Mouse (Mus musculus) E14TG2a.4 (cell line): ENCODE data around the gene Gpx4.
A peak's percentile ranks its signal among the peaks of the same experiment; 100 is the strongest.

Source experiments
- H3K27me3 ChIP-seq: 2 replicates; pipeline ENCODE4 v1.6.1; 2014; ENCODE audit warnings: low read length, control low read depth; ENCODE audit not compliant: insufficient read depth
- H3K36me3 ChIP-seq: 2 replicates; pipeline ENCODE4 v1.6.1; 2014; ENCODE audit warnings: low read length, control low read depth; ENCODE audit not compliant: insufficient read depth
- H3K4me1 ChIP-seq: replicated peaks from 2 replicates; pipeline ENCODE4 v1.6.1; 2014; ENCODE audit warnings: low read depth, low read length, control low read depth
- H3K4me3 ChIP-seq: replicated peaks from 2 replicates; pipeline ENCODE4 v1.5.1; 2014; ENCODE audit warnings: mild to moderate bottlenecking, low read length
- H3K9me3 ChIP-seq: 2 replicates; pipeline ENCODE4 v1.6.1; 2014; ENCODE audit warnings: low read length, control low read depth
- CTCF ChIP-seq: conservative IDR thresholded peaks from 2 replicates; pipeline ENCODE4 v1.5.1; 2014; ENCODE audit warnings: low read length
- NANOG ChIP-seq: IDR thresholded peaks from 2 replicates; pipeline ENCODE4 v1.6.1; 2014; ENCODE audit warnings: borderline replicate concordance, low read length, mixed read lengths
- POU5F1 ChIP-seq: IDR thresholded peaks from 2 replicates; pipeline ENCODE4 v1.6.1; 2014; ENCODE audit warnings: low read length, borderline replicate concordance

The Gpx4 gene

DNA sequence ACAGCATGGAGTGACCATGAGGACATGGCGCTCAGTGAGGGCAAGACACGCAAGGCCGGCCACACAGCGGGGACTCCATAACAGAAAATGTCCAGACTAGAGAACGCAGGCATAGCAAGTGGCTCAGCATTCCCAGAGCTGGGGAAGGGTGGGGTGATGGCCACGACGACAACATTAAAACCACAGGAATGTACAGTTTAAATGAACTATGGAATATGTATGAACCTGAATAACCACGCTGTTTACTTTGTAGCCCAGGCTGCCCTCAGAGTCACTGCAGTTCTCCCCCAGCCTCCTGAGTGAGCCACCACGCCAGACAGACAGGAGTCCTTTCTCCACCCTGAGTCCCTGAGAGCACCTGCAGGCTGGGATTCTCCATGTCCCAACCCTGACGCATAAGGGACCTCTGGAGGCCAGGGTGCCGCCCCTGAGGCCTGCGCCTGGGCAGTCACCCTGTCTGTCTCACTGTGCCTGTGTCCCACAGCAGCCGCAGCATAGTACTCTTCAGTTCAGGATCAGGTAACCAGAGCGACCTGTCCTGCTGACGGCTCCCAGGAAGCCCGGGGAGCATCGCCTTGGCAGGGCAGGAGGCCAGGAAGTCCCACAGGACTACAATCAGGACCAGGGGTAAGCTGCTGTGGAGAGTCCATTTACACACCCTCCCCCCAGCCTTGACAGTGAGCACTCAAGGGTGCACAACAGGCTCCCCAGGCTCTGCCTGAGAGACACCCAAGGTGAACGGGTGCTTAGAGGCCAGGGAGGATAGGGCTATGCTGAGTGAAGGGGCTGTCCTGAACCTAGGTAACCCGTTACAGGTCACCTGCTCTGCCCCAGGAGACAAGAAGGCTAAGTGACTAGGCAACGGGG is 25.9 kb downstream of the Gpx4 start:
- Histone ChIP-seq H3K36me3 (peaks cover 84% of the 10 kb centered on the region), H3K9me3 (no peaks in the 10 kb centered on the region), H3K4me3 (peak overlapping the region; percentile 48), H3K4me1 (peaks cover 88% of the 10 kb centered on the region), H3K27me3 (no peaks in the 10 kb centered on the region)
- TF ChIP-seq CTCF (no peak), NANOG (no peak), POU5F1 (no peak)

DNA sequence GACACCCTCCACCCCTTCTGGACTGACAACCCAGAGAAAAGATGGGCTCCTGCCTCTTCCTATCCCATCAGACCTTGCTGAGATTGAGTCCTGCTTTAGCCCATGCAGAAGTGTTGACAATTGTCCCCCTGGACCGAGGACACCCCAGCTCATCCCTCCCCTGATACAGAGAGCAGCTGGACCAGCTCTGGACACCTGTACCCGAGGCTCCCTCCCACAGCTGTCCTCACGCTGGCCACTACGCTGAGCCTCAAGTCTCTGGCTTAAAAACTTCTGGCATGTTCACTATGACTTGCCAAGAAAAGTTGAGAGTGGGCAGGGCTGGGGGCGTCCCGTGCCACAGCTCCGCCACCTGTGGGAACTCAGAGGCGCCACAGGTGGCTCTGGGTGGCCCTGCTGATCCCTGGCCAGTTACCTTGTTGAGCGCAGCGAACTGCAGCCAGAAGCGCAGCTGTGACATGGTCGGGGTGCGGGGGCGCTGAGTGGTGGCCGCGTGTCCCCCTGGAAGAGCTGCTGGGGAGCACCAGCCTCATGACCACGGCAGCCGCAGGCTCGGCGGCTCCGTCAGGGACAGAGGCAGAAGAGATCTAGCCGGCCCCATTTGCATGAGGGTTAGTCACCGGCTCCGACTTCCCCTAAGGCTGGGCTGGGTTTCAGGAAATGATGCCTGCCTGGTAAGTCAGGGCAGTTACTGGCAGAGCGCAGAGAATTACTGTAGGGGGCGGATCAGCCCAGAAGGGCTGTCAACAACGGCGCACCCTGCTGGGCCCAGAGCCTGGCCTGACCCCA is 28.0 kb downstream of the Gpx4 start:
- TF ChIP-seq POU5F1 (no peak), CTCF (no peak), NANOG (no peak)
- Histone ChIP-seq H3K4me3 (peak overlapping the region; percentile 79), H3K9me3 (no peaks in the 10 kb centered on the region), H3K4me1 (peaks cover 92% of the 10 kb centered on the region), H3K36me3 (peaks cover 87% of the 10 kb centered on the region), H3K27me3 (no peaks in the 10 kb centered on the region)

GRCm38 (mm10) chr10:80075924-80076323 is 29.0 kb downstream of the Gpx4 start:
- TF ChIP-seq CTCF (no peak), NANOG (no peak), POU5F1 (no peak)
- H3K4me1 ChIP-seq: peaks cover 98% of the 10 kb centered on the region
- peak overlapping the region; percentile 79; the same call in 1 of the 2 replicates for H3K4me3 ChIP-seq
- H3K36me3 ChIP-seq: peaks cover 87% of the 10 kb centered on the region
- H3K27me3 ChIP-seq: no peaks in the 10 kb centered on the region
- no peaks in the 10 kb centered on the region for H3K9me3 ChIP-seq

DNA sequence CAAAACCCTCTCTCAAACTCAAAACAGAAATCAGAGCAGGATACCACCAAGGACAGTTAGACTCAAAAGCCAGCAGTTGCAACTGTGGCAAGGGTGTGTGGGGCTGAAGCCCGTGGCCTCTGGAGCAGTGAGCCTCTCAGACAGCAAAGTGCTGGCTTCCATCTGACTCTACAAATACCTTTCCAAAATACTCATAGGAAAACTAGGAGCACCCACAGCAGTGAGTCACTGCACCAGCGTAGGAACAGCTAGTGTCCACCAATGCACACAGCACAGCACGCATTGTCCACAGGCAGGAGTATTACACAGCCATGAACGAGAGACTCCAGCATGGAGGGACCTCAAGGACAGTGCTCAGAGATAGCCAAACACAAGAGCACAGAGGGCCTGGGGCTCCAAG is 29.4 kb downstream of the Gpx4 start:
- no peaks in the 10 kb centered on the region for H3K27me3 ChIP-seq
- TF ChIP-seq POU5F1: no peak
- no peak for TF ChIP-seq CTCF
- TF ChIP-seq NANOG: no peak
- H3K36me3 ChIP-seq: peaks cover 87% of the 10 kb centered on the region
- no peaks in the 10 kb centered on the region for H3K9me3 ChIP-seq
- H3K4me3 ChIP-seq: 0 out of 2 replicates have a peak overlapping the region, but pooled peaks have one; percentile 79
- H3K4me1 ChIP-seq: peaks cover 98% of the 10 kb centered on the region

DNA sequence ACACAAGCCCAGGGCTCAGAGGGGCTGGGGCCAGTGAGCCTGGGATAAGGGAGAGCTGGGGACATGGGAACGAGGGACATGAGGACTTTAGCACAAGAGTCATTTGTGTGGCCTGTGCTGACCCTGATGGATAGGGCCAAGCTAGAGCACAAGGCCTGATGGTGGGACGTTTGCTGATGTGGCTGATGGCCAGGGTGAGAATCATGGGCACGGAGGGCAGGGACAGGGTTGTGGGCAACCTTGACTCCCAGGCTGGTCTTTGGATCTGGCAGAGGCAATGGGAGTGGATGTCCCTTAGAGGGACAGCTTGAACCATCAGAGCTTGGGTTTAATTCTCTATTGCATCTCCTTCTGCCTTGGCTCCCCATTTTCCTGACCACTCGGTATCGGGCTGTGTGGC is 30.3 kb downstream of the Gpx4 start:
- no peaks in the 10 kb centered on the region for H3K27me3 ChIP-seq
- H3K4me1 ChIP-seq: peaks cover 91% of the 10 kb centered on the region
- H3K36me3 ChIP-seq: peaks cover 87% of the 10 kb centered on the region
- TF ChIP-seq CTCF (no peak), NANOG (no peak)
- H3K4me3 ChIP-seq: no peak overlapping the region
- H3K9me3 ChIP-seq: no peaks in the 10 kb centered on the region

GRCm38 (mm10) chr10:80078366-80078765 is 31.4 kb downstream of the Gpx4 start:
- TF ChIP-seq POU5F1 (no peak), NANOG (no peak), CTCF (no peak)
- Histone ChIP-seq H3K36me3 (peaks cover 87% of the 10 kb centered on the region), H3K4me3 (0 out of 2 replicates have a peak overlapping the region, but pooled peaks have one; percentile 5), H3K4me1 (peaks cover 84% of the 10 kb centered on the region), H3K27me3 (no peaks in the 10 kb centered on the region), H3K9me3 (no peaks in the 10 kb centered on the region)

- no peak for TF ChIP-seq NANOG
- no peak for TF ChIP-seq POU5F1
- no peak for TF ChIP-seq CTCF
- Histone ChIP-seq H3K27me3 (no peaks in the 10 kb centered on the region), H3K9me3 (no peaks in the 10 kb centered on the region), H3K4me1 (peaks cover 62% of the 10 kb centered on the region), H3K4me3 (no peak overlapping the region), H3K36me3 (peaks cover 100% of the 10 kb centered on the region)
These were observed 33.6 kb downstream of the Gpx4 start for GRCm38 (mm10) chr10:80080396-80081070.

GRCm38 (mm10) chr10:80081075-80081474 is 34.1 kb downstream of the Gpx4 start:
- no peaks in the 10 kb centered on the region for H3K27me3 ChIP-seq
- TF ChIP-seq NANOG (no peak), POU5F1 (no peak), CTCF (no peak)
- no peak overlapping the region for H3K4me3 ChIP-seq
- peaks cover 99% of the 10 kb centered on the region for H3K36me3 ChIP-seq
- no peaks in the 10 kb centered on the region for H3K9me3 ChIP-seq
- H3K4me1 ChIP-seq: peaks cover 57% of the 10 kb centered on the region
